In the genomic region with DNA sequence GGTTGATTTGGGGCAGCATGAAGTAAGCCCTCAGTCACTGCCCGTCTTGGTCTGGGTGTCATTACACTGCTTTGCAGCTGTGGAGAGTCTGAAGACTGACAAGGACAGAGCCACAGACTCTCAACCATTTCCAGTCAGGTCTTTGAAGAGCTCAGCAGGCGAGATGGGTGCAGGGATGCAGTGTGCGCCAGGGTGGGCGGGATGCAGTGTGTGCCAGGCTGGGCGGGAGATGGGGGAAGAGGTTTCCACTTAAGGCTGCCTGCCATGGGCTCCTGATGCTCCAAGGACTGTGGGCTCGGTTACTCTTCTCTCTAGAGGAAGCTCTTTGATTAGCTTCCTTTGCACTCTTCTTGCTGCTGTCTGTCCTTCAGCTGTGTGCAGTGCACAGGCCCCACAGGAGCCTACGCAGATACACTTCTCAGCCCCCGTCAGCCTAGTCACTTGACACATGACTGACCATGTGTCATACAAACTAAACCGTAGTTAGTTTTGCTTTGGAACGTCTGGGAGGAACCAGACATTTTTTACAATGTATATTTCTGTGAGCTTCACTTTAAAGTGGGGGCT, we compare ENCODE assay signal across 21 mouse cellular contexts. TPM values are rescaled to one million over a fixed set of nuclear protein-coding genes. Genes with fewer than 3 reads are reported as not detected.
"Had no signal": no experiment of that assay in that cellular context is flagged by ENCODE, and none has a peak within 500 bp of the region (broad histone marks: within the 10 kb centered on the region; RNA-seq: fewer than 3 reads in every experiment).

No protein-coding gene starts in this region.

- H3K36me3 ChIP-seq: lung, embryonic 15.5 days; midbrain, embryonic 13.5 days; midbrain, embryonic 15.5 days; neural tube, embryonic 12.5 days; stomach, embryonic 15.5 days had no signal

- H3K4me3 ChIP-seq: lung, embryonic 15.5 days; megakaryocyte, embryonic 14.5 days; midbrain, embryonic 13.5 days; midbrain, embryonic 15.5 days; neural tube, embryonic 12.5 days; stomach, embryonic 15.5 days had no signal

- H3K9ac ChIP-seq: liver, postnatal 0 days; lung, embryonic 15.5 days; midbrain, embryonic 13.5 days; midbrain, embryonic 15.5 days; neural tube, embryonic 12.5 days; stomach, embryonic 15.5 days had no signal

- ATAC-seq: liver, postnatal 0 days; lung, postnatal 0 days; midbrain, embryonic 13.5 days; midbrain, embryonic 15.5 days had no signal

- H3K4me1 ChIP-seq: lung, embryonic 15.5 days; midbrain, embryonic 13.5 days; midbrain, embryonic 15.5 days; neural tube, embryonic 12.5 days; stomach, embryonic 15.5 days had no signal

- H3K4me2 ChIP-seq: lung, embryonic 15.5 days; midbrain, embryonic 11.5 days; midbrain, embryonic 13.5 days; midbrain, embryonic 15.5 days; neural tube, embryonic 12.5 days; stomach, embryonic 15.5 days had no signal

- DNase-seq: liver, postnatal 0 days; lung, adult 2 months; lung, postnatal 14 days; lung, postnatal 36 days; right cerebral cortex, postnatal 25 days; thymus, adult 2 months; thymus, postnatal 36 days had no signal

- H3K27ac ChIP-seq: lung, embryonic 15.5 days; macrophage; midbrain, embryonic 13.5 days; midbrain, embryonic 15.5 days; neural tube, embryonic 12.5 days; stomach, embryonic 15.5 days; stomach, postnatal 0 days had no signal

- H3K27me3 ChIP-seq: lung, embryonic 15.5 days; midbrain, embryonic 13.5 days; midbrain, embryonic 15.5 days; neural tube, embryonic 12.5 days; stomach, embryonic 15.5 days had no signal

- H3K9me3 ChIP-seq: lung, embryonic 15.5 days; megakaryocyte, embryonic 14.5 days; midbrain, embryonic 13.5 days; midbrain, embryonic 15.5 days; neural tube, embryonic 12.5 days; stomach, embryonic 15.5 days had no signal

RNA-seq across cellular contexts. Expression of a gene that starts 52.4 kb away (rescaled TPM):
- polyA plus RNA-seq: liver, postnatal 0 days; lung, adult 2 months; lung, embryonic 15.5 days; lung, postnatal 0 days; macrophage; midbrain, embryonic 11.5 days; midbrain, embryonic 13.5 days; midbrain, embryonic 15.5 days; midbrain, postnatal 0 days; neural tube, embryonic 12.5 days; neural tube, embryonic 14.5 days; spleen, adult 2 months; stomach, embryonic 15.5 days; testis, adult 2 months; thymus, adult 2 months had no signal
